Mouse (Mus musculus) monocyte, adult 59 days (primary cell): ENCODE measurements around the gene Bora. TPM values are rescaled to one million over a fixed set of nuclear protein-coding genes. Genes with fewer than 3 reads are reported as not detected.

Experiments used
- total RNA-seq, 2 experiments: library from RNA; stranded (reverse); gene quantifications; one replicate each; pipeline ENCODE4 v1.2.4; 2023

The Bora gene
- 1 to 10 TPM; 5.4 to 7.3 TPM for total RNA-seq

GRCm38 (mm10) chr14:99046031-99046781 is at the start of gene Bora, which contains the start of gene Mzt1:
Bora (plus strand) TSS chr14:99046222.
Mzt1 (minus strand) TSS chr14:99046134.

GRCm38 (mm10) chr14:99099267-99099966 is 53.4 kb downstream of the Bora start, which contains the start of the genes Pibf1 and Dis3:
Pibf1 (plus strand) TSS chr14:99099424.
Dis3 (minus strand) TSS chr14:99099770.

Other genes with a start within 250 kb of the Bora start
- not detected for gene Rpl36a-ps1, start 51.9 kb upstream of the Bora start, total RNA-seq
- gene Mzt1, start 88 bp upstream of the Bora start, total RNA-seq, result 10 to 100 TPM; 16.9 to 17.9 TPM
- 10 to 100 TPM; 14.1 to 15.6 TPM for gene Pibf1, start 53.2 kb downstream of the Bora start, total RNA-seq
- gene Dis3, start 53.5 kb downstream of the Bora start, total RNA-seq, result 10 to 100 TPM in 1 of 2 experiments, 1 to 10 TPM in 1; 8.5 to 11.0 TPM